Mouse (Mus musculus) heart, adult 2 months (tissue): ENCODE measurements around the gene Rpl9-ps6. TPM values are rescaled to one million over a fixed set of nuclear protein-coding genes. Genes with fewer than 3 reads are reported as not detected.

ENCODE experiments used
- DNase-seq, 2 experiments: peaks; one replicate each; pipeline ENCODE4 v3.0.0; 2021
- H3K27ac ChIP-seq: fragments of 200-600 bp; 2 replicates; pipeline ENCODE4 v1.8.1; 2022
- H3K27me3 ChIP-seq: fragments of 200-500 bp; 2 replicates; pipeline ENCODE4 v1.6.1; 2012; ENCODE audit warnings: mild to moderate bottlenecking, low read length, inconsistent platforms, mixed read lengths; ENCODE audit not compliant: control insufficient read depth, insufficient read depth
- H3K36me3 ChIP-seq: fragments of 200-500 bp; 2 replicates; pipeline ENCODE4 v1.6.1; 2012; ENCODE audit warnings: low read length, inconsistent platforms; ENCODE audit not compliant: control insufficient read depth, insufficient read depth
- H3K4me1 ChIP-seq: fragments of 200-500 bp; 2 replicates; pipeline ENCODE4 v1.6.1; 2011; ENCODE audit warnings: low read length; ENCODE audit not compliant: control insufficient read depth, insufficient read depth
- H3K4me3 ChIP-seq: fragments of 200-600 bp; 2 replicates; pipeline ENCODE4 v1.8.1; 2022
- H3K79me2 ChIP-seq: fragments of 200-500 bp; replicated peaks from 2 replicates; pipeline ENCODE4 v1.6.1; 2012; ENCODE audit warnings: mild to moderate bottlenecking, inconsistent platforms, low read length, moderate library complexity, mixed read lengths; ENCODE audit not compliant: control insufficient read depth, insufficient read depth
- H3K9ac ChIP-seq: fragments of 200-500 bp; 2 replicates; pipeline ENCODE4 v1.6.1; 2012; ENCODE audit warnings: low read depth, mild to moderate bottlenecking, control low read depth, inconsistent platforms, low read length, mixed read lengths
- CTCF ChIP-seq: fragments of 200-600 bp; IDR thresholded peaks from 2 replicates; pipeline ENCODE4 v1.8.1; 2022; ENCODE audit warnings: antibody characterized with exemption, mild to moderate bottlenecking, moderate library complexity
- EP300 ChIP-seq: fragments of 200-500 bp; IDR thresholded peaks from 2 replicates; pipeline ENCODE4 v1.6.1; 2011; ENCODE audit warnings: low read depth, low read length, control low read depth; ENCODE audit not compliant: insufficient read depth
- POLR2A ChIP-seq: fragments of 200-500 bp; IDR thresholded peaks from 2 replicates; pipeline ENCODE4 v1.6.1; 2011; ENCODE audit warnings: mild to moderate bottlenecking, low read depth, low read length, control low read depth; ENCODE audit not compliant: insufficient read depth
- WGBS: fragments of 180-500 bp; shearing (Covaris S2); methylation state at CpG from one replicate; pipeline ENCODE4 v1.1.7; 2018; 5-methylcytosine and 5-hydroxymethylcytosine counted together
- intact Hi-C: fragments of 180-260 bp; cut with DNase I; formaldehyde crosslinking; loops from one replicate; pipeline ENCODE4 v1.15.1; 2025
- polyA plus RNA-seq: library from polyadenylated mRNA; depleted of rRNA; stranded (reverse); fragments of >200 nt; gene quantifications from 2 replicates; pipeline ENCODE4 v1.2.3, GENCODE M21; 2012; rRNA removed
- total RNA-seq, 2 experiments: library from RNA; stranded (reverse); gene quantifications; 2 replicates each; pipeline ENCODE4 v1.2.3; 2021

Rpl9-ps6 gene
- total and polyA plus RNA-seq, 3 experiments, result 7.4 to 28.9 (median 27.8) TPM

GRCm38 (mm10) chr19:32441568-32441967 is 24.8 kb downstream of the Rpl9-ps6 start:
- no peak overlapping the region for H3K9ac ChIP-seq
- DNase-seq, result peak in 1 of 2 experiments; percentile 15
- no peaks in the 10 kb centered on the region for H3K79me2 ChIP-seq
- WGBS, result 96% methylated on average over 11 of the region's 11 CpGs
- H3K27me3 ChIP-seq, result no peaks in the 10 kb centered on the region
- H3K36me3 ChIP-seq, result no peaks in the 10 kb centered on the region
- no peak for TF ChIP-seq EP300
- peak; percentile 73 for TF ChIP-seq CTCF
- H3K27ac ChIP-seq, result no peak overlapping the region
- H3K4me1 ChIP-seq, result no peaks in the 10 kb centered on the region
- no peak overlapping the region for H3K4me3 ChIP-seq
- intact Hi-C loops, result loop anchor here (5.0 kb wide), 1 partner anchor 469 kb away; no protein-coding TSS in a partner anchor

GRCm38 (mm10) chr19:32439356-32439755 is 27.0 kb downstream of the Rpl9-ps6 start:
- TF ChIP-seq EP300 (no peak), POLR2A (no peak), CTCF (no peak)
- H3K79me2 ChIP-seq, result no peaks in the 10 kb centered on the region
- no peak for DNase-seq
- intact Hi-C loops, result no loop called here
- no peaks in the 10 kb centered on the region for H3K36me3 ChIP-seq
- no peaks in the 10 kb centered on the region for H3K27me3 ChIP-seq
- no peak overlapping the region for H3K9ac ChIP-seq
- H3K4me3 ChIP-seq, result no peak overlapping the region
- 82% methylated on average over 2 of the region's 2 CpGs for WGBS
- no peaks in the 10 kb centered on the region for H3K4me1 ChIP-seq
- no peak overlapping the region for H3K27ac ChIP-seq

- intact Hi-C loops, result no loop called here
- Histone ChIP-seq H3K9ac (no peak overlapping the region), H3K79me2 (no peaks in the 10 kb centered on the region), H3K27me3 (no peaks in the 10 kb centered on the region), H3K36me3 (no peaks in the 10 kb centered on the region), H3K4me1 (no peaks in the 10 kb centered on the region), H3K27ac (no peak overlapping the region), H3K4me3 (no peak overlapping the region)
- WGBS, result 68% methylated on average over 3 of the region's 3 CpGs
- TF ChIP-seq POLR2A (no peak), EP300 (no peak), CTCF (no peak)
- DNase-seq, result no peak
These were observed 40.5 kb downstream of the Rpl9-ps6 start for GRCm38 (mm10) chr19:32425856-32426255.

GRCm38 (mm10) chr19:32424706-32425105 is 41.7 kb downstream of the Rpl9-ps6 start:
- Histone ChIP-seq H3K36me3 (no peaks in the 10 kb centered on the region), H3K9ac (no peak overlapping the region), H3K4me1 (no peaks in the 10 kb centered on the region), H3K27ac (no peak overlapping the region), H3K79me2 (no peaks in the 10 kb centered on the region), H3K4me3 (no peak overlapping the region), H3K27me3 (no peaks in the 10 kb centered on the region)
- 91% methylated on average over 3 of the region's 3 CpGs for WGBS
- intact Hi-C loops, result no loop called here
- DNase-seq, result no peak
- no peak for TF ChIP-seq EP300
- no peak for TF ChIP-seq POLR2A
- TF ChIP-seq CTCF, result no peak

GRCm38 (mm10) chr19:32419069-32419468 is 47.3 kb downstream of the Rpl9-ps6 start:
- Histone ChIP-seq H3K9ac (no peak overlapping the region), H3K27me3 (no peaks in the 10 kb centered on the region), H3K4me1 (no peaks in the 10 kb centered on the region), H3K4me3 (no peak overlapping the region), H3K27ac (no peak overlapping the region), H3K79me2 (no peaks in the 10 kb centered on the region), H3K36me3 (no peaks in the 10 kb centered on the region)
- TF ChIP-seq POLR2A (no peak), CTCF (no peak)
- DNase-seq, result no peak
- intact Hi-C loops, result no loop called here
- WGBS, result 38% methylated on average over 3 of the region's 3 CpGs

GRCm38 (mm10) chr19:32416692-32417317 is 49.6 kb downstream of the Rpl9-ps6 start:
- no peaks in the 10 kb centered on the region for H3K27me3 ChIP-seq
- no peaks in the 10 kb centered on the region for H3K36me3 ChIP-seq
- DNase-seq, result no peak
- H3K4me1 ChIP-seq, result no peaks in the 10 kb centered on the region
- no peak overlapping the region for H3K4me3 ChIP-seq
- intact Hi-C loops, result no loop called here
- TF ChIP-seq CTCF (no peak), POLR2A (no peak), EP300 (no peak)
- no peaks in the 10 kb centered on the region for H3K79me2 ChIP-seq
- H3K27ac ChIP-seq, result no peak overlapping the region
- 64% methylated on average over 7 of the region's 7 CpGs for WGBS
- H3K9ac ChIP-seq, result no peak overlapping the region

Other genes with a start within 250 kb of the Rpl9-ps6 start
- 10 to 100 TPM; 60.5 to 62.1 TPM for gene Sgms1, start 76.9 kb downstream of the Rpl9-ps6 start, total RNA-seq
- gene Sgms1, start 76.9 kb downstream of the Rpl9-ps6 start, polyA plus RNA-seq, result 27.0 and 42.5 TPM in 2 replicates
- 10 to 100 TPM; 14.2 to 14.3 TPM for gene Minpp1, start 19.2 kb upstream of the Rpl9-ps6 start, total RNA-seq
- gene Minpp1, start 19.2 kb upstream of the Rpl9-ps6 start, polyA plus RNA-seq, result 8.7 and 11.1 TPM in 2 replicates
- 10 to 100 TPM; 12.2 to 14.0 TPM for gene Papss2, start 129.2 kb upstream of the Rpl9-ps6 start, total RNA-seq
- 6.2 and 9.1 TPM in 2 replicates for gene Papss2, start 129.2 kb upstream of the Rpl9-ps6 start, polyA plus RNA-seq